Mouse (Mus musculus): ENCODE measurements around the gene Cblc. TPM values are rescaled to one million over a fixed set of nuclear protein-coding genes. Genes with fewer than 3 reads are reported as not detected.
A peak's percentile ranks its signal among the peaks of the same experiment; 100 is the strongest.
"Not testable (repeated sequence)": the region's sequence is repeated elsewhere in the genome, so short reads cannot be mapped to it uniquely, and the experiment has no call there.

Cblc gene
- total RNA-seq, 2 experiments from 2014 or later, result 0.64 TPM; not detected in 1

- DNase-seq (ENCODE audit: low spot score in 2 of 2), result no peak
These were observed 23.9 kb upstream of the Cblc start for GRCm38 (mm10) chr7:19820347-19821048.

- DNase-seq (ENCODE audit: low spot score in 2 of 2), result no peak
These were observed 22.3 kb upstream of the Cblc start for GRCm38 (mm10) chr7:19818875-19819274.

DNA sequence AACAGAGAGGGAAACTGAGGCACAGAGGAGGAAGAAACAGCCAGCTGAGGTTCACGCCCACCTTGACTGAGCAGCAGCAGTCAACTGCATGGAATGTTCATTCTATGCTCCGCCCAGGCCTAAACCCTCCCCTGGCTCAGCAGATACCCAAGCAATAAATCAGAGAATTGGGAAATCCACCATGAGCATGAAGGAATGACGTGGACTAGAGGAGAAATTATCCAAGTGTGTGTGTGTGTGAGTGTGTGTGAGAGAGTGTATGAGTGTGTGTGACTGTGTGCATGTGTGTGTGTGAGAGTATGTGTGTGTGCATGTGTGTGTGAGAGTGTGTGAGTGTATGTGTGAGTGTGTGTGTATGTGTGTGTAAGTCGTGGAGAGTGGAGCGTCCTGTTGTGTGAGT lies 21.8 kb upstream of the Cblc start:
- no peak for DNase-seq (ENCODE audit: low spot score in 2 of 2)

- DNase-seq (ENCODE audit: low spot score in 2 of 2), result no peak
These were observed 20.9 kb upstream of the Cblc start for GRCm38 (mm10) chr7:19817382-19818105.

GRCm38 (mm10) chr7:19816224-19816771 lies 19.7 kb upstream of the Cblc start:
- peak; percentile 78 to 84 for DNase-seq (ENCODE audit: low spot score in 2 of 2)

GRCm38 (mm10) chr7:19815296-19816223 lies 19.0 kb upstream of the Cblc start:
- no peak for DNase-seq (ENCODE audit: low spot score in 2 of 2)

DNA sequence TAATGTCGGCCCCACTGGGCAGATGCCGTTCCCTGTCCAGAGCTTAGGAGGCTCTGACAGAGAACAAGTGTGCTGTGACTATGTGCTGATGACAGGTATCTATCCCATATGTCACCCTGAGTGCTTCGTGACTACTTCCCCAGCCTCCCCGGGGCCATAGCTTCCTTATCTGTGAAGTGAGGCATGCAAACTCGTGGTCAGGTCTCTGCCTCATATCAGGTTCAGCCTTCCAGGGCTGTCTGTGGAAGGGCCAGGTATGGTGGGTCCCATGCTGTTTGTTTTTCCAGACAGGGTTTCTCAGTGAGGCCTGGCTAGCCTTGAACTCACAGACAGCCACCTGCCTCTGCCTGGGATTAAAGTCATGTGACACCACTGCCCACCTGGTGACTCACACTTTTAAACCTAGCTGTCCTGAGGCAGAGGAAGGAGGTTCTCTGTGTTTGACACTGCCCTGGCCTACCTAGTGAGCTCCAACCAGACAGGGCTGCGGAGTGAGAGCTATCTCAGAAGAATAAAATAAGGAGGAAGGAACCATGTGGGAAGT lies 17.0 kb upstream of the Cblc start:
- DNase-seq (ENCODE audit: low spot score in 2 of 2), result no peak

GRCm38 (mm10) chr7:19813161-19813560 lies 16.6 kb upstream of the Cblc start:
- no peak for DNase-seq (ENCODE audit: low spot score in 2 of 2)

GRCm38 (mm10) chr7:19811114-19811513 lies 14.5 kb upstream of the Cblc start:
- DNase-seq (ENCODE audit: low spot score in 2 of 2), result no peak

GRCm38 (mm10) chr7:19809369-19809768 lies 12.8 kb upstream of the Cblc start:
- peak in 1 of 2 experiments; percentile 51 for DNase-seq (ENCODE audit: low spot score in 2 of 2)

DNA sequence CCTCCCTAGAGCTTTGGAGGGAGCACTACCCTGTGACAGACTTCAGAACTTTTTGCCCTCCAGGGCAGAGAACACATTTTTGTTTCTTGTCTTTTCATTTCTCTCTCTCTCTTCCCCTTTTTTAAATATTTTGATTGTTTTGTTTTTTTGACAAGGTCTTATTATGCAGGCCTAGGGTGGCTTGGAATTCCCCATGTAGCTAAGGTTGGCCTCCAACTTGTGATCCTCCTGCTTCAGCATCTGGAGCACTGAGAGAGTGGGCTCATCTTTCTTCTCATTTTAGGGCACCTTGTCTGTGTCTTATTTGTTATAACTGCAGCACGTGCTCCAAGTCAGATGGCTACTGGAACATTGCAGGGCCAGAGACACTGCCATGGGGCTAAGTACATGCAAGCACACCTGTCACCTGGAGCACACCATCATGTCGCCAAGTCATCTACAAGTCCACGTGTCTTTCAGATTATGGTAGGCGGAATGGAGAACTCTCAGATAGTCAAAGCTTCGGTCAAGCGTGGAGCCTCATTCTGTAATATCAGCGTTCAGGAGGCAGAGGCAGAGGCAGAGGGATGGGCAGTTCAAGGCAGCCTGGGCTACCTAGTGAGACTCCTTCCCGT lies 9.9 kb upstream of the Cblc start:
- no peak for DNase-seq (ENCODE audit: low spot score in 2 of 2)

DNA sequence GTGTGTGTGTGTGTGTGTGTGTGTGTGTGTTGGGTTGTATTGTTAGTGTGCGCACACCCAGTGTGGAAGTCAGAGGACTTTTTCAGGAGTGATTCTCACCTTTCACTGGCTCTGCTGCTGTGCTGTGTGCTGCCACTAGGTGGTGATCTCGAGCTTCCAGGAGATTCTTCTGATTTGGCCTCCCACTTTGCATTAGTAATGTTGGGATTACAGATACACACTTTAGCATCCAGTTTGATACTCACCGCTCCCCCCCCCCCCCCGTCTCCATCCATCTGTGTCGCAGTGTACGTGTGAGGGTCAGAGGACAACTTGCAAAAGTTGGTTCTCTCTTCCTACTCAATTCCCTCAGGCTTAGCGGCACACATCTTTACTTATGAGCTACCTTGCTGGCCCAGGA lies 6.4 kb upstream of the Cblc start:
- peak; percentile 84 for DNase-seq (ENCODE audit: low spot score in 2 of 2)

GRCm38 (mm10) chr7:19800764-19801163 lies 4.2 kb upstream of the Cblc start:
- DNase-seq (ENCODE audit: low spot score in 2 of 2), result peak in 1 of 2 experiments; percentile 45

DNA sequence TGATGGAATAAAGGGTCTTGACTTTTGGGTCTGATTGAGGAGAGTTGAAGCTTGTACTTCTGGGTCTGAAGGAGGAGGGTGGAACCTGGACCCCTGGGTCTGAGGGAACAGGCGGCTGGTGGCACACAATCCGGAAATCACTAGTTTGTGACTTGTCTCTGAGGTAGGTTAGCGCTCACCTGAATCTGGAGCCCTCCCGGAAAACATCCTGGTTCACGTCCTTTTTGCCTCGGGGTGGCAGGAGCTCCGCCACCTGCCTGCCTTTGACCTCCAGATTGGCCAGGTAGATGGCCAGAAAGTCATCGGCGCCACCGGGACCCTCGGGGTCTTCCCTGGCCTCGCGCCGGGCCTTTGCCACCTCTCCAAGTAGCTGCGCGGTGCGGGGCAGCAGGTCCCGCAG lies 355 bp downstream of the Cblc start:
- no peak for DNase-seq (ENCODE audit: low spot score in 2 of 2)

DNA sequence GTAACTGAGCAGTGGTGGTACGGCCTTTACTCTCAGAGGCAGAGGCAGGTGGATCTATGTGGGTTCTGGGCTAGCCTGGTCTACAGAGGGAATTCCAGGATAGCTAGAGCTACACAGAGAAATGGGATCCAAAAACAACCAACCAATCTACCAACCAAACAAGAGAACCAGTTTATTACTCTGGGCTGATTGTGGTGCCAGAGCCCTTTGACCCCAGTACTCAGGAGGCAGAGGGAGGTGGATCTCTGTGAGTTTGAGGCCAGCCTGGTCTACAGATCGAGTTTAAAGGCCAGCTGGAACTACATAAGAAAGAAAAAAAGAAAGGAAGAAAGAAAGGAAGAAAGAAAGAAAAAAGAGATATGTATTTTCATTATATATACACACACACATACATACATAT lies 1.4 kb downstream of the Cblc start:
- DNase-seq (ENCODE audit: low spot score in 2 of 2), result no peak

DNA sequence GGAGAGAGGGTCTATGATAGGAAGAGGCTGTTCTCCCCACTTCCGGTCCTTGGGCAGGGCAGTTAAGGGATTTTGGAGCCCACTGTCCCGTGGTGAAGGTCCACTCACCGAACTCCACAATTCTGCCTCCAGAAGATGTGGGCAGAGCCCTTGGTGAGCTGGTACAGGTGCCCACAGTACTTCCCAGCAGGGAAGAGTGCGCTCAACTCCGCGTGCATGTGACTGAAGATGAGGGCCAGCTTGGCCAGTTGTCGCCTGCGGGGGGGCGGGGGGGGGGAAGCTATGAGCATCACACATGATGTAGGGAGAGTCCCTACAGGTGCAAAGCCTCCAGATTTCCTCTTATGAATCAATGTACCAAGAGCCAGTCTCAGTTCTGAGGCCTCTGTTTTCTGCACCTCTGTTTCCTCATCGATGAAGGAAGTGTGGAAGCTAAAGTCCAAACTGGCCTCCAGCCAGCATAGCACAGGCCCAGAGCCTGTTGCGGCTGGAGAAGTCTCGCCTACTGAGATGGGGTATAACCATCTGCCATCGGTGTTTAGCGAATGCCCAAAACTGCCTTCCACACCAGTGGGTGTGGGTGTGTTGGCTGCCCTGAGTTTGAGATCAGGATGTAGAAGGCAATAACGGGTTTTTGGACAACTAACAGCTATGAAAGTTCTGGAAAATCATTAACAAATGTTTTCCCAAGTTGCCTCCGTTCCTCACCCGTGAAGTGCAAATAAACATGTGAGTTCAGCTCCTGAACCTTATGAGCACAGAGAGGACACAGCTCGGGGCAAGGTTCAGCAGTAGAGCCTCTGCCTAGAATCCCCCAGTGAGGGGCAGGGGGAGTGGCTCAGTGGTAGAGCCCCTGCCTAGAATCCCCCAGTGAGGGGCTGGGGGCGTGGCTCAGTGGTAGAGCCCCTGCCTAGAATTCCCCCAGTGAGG lies 3.6 kb downstream of the Cblc start:
- no peak for DNase-seq (ENCODE audit: low spot score in 2 of 2)

- not testable (repeated sequence) for DNase-seq (ENCODE audit: low spot score in 2 of 2)
These were observed 5.1 kb downstream of the Cblc start for GRCm38 (mm10) chr7:19791504-19791903.

DNA sequence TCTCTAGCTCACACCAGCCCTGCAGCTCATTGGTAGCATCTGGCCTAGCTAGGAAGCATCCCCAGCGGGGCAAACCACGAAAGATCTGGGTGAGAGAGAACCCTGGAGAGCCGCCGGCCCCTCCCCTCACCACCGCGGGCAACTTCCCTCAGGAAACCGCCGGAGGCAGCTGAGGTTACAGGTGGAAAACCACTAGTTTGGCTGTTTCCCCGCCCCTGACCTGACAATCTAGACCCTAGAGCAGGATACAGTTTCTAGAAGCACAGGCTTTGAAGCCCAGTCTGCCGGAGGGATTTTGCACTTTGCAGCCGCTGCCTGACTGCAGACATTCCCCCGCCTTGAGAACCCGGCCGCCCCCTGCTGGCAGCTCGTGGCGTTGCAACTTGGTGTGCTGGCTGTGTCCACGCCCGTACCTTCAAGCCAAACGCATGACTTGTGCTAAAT lies 6.7 kb downstream of the Cblc start:
- DNase-seq (ENCODE audit: low spot score in 2 of 2), result peak; percentile 97 to 98

- no peak for DNase-seq (ENCODE audit: low spot score in 2 of 2)
These were observed 10.6 kb downstream of the Cblc start for GRCm38 (mm10) chr7:19785874-19786458.

Data from adrenal gland, adult 18-20 months (tissue).